Mouse (Mus musculus) cerebellum, postnatal 4 days (tissue): ENCODE results near the gene Gm9733.
"Not testable (repeated sequence)": the region's sequence is repeated elsewhere in the genome, so short reads cannot be mapped to it uniquely, and the experiment has no call there.

Experiments
- DNase-seq, 2 experiments: peaks; one replicate each; pipeline ENCODE4 v3.0.0; 2022; ENCODE audit warnings: low spot score in 2 of 2, mixed read lengths in 1 of 2

The Gm9733 gene

DNA sequence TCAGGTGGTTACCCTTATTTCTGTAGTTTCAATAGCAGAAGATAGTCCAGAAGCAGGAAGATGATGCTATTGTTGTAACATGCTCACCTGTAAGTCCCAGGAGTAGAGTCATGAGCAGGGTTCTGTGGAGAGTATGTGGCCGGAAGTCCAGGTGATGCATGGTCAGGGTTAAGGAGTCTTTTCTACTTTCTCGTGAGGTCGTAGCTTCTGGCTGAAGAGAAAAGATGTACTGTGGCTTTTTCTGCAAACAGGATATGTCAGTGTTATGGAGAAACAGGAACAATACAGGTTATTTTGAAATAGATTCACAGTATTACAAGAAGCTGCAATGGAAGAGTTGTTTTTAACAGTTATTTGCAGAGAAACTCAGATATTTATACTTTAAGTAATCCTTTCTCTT lies at the start of gene Gm9733:
TSS of gene Gm9733 (minus strand) at position 240 of the 400 bp plus-strand sequence.
- no peak for DNase-seq

DNA sequence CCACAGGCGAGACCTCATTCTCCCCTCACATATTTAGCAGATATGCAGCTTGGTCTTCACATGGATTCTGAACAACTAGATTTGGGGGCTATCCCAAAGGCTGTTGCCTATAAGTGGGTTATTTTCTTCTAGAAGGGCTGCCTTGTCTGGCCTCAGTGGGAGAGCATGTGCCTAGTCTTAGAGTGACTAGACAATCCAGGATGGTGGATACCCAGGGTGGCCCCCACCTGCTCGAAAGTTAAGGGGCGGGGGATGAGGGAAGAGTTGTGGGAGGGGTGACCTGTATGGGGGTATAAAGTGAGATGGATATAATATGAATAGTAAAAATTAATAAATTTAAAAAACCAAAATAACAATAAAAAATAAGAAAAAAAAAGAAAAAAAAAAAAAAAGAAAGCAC lies 23.6 kb upstream of the Gm9733 start:
- DNase-seq, result not testable (repeated sequence)

DNA sequence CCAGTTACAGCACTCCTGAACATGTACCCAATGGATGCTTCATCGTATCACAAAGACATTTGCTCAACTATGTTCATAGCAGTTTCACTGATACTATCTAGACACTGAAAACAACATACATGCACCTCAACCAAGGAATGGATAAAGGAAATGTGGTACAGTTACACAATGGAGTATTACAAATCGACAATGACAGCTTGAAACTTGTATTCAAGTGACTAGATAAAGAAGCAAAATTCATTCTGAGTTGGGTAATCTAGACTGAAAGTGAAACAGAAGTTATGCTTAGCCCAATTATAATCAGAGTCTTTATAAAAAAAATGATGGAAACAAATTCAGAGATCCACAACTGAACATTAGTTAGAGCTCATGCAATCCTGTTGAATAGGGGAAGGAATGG lies 18.2 kb upstream of the Gm9733 start:
- DNase-seq, result not testable (repeated sequence)

DNA sequence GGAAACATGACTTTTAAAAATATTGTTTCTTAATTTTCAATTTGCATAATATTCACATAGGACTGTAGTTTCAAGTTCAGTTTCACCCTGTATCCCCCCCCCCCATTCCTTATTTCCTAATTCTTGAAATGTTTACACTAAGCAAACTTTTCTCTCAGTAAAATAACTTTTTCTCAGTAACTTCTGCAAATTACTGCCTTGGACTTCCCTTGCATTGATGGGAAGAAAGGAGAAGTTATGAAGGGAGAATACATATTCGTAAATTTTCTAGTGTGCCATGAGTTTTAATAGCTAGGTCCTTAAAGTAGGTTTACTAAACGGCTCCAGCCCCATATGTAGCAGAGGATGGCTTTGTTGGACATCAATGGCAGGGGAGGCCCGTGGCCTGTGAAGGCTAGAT lies 13.5 kb upstream of the Gm9733 start:
- DNase-seq, result not testable (repeated sequence)

DNA sequence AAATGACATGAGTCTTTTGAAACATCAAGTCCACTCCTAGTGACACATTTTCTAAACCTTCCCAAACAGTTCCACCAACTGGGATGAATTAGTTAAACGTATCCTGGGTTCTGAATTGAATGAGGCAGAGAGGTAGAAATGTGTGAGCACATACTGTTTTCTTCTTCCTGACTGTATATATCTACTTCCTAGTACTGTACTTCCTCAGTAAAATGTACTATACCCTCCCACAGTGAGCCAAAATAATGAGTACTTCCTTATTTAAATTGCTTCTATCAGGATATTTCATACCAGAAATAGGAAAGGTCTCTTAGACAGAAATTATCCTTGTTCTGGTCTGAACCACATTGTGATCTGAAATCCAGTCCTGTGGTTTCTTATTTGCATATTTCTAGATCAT lies 8.2 kb upstream of the Gm9733 start:
- DNase-seq, result no peak

DNA sequence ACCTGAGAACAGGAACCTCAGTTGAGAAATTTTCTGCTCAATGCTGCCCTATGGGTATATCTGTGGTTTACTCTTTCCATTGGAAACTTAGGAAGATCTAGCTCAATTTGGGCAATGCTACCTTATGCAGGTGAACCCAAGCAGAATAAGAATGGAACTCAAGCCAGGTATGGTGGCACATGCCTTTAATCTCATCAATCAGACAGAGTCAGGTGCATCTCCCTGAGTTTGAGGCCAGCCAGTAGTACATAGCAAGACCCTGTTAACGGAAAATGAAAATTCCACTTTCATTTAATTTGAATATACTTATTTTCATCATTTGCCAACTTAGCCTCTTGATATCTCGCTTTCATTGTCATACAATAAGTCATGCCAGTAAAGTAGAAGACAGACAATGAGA lies 2.1 kb upstream of the Gm9733 start:
- DNase-seq, result no peak

DNA sequence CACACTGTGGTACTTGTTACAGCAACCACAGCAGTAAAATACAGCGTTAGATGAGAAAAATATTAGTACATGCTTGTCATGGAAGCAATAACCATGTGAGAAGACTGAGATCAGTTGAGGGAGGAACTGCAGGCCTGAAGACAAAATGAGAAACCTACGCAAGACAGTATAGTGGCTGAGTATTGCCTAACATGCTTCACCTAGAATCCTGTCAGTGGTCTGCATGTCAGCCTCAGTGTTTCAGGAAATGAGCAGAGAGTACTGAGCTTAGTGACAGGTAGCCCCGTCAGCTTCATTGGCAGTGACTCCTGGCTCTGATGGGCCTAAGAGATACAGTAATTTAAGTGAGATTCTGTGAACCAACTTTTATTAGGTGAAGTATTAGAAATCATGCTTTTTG lies 557 bp downstream of the Gm9733 start:
- no peak for DNase-seq

DNA sequence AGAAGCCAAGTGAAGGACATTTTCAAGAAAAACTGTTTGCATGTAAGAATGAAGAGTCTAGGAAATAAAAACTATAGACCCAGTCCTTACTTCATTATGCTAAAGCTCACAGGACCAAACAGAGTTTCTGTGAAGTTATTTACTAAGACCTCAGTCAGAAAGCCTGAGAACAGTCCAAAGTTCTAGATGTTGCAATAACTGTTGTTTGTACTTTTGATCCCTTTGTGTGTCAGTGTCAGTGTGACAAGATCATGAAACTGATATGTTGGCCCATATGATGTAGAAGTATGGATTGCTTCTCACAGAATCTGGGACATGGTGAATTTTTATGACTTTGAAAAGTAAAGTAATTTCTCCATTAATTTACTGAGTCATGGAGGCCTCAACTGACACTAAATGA lies 2.6 kb downstream of the Gm9733 start:
- DNase-seq, result no peak

DNA sequence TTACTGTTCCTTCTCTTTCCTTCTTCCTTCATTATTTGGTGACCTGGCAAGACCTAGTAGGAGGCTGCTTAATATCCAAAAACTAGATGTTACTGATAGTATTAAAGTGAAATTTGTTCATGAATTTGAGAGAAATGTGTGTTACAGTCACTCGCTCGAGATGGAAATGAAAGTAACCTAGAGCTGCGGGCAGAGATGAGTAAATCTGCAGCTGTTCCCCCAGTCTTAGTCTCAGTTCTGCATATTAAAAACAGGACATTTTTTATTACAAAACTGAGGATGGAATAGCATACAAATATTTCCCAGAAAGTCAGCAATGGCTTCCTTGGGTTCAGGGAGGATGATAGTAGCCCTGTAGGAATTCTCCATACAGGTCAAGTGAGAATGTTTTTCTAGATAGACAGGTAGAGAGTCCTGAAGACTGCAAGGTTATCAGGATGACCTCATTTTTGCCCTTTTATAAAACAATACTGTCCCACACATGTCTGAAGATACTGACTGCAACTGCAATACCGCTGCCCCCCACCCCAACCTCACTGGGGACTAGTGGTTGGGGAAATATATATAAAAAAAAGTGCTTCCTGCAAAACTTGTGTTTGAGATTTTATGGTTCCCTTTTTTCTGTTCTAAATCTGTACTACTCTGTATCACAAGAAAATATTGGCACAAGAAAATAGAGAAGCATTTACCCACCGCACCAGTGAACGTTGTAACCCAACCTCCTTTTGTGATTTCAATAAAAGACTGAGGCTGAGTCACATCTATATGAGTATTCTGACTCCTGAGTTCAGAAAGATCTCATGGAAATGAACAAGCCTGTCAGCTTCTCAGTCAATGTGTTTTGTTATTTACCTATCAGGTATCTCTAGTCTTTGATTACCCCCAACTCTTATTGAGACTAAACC lies 47.4 kb downstream of the Gm9733 start:
- no peak for DNase-seq

DNA sequence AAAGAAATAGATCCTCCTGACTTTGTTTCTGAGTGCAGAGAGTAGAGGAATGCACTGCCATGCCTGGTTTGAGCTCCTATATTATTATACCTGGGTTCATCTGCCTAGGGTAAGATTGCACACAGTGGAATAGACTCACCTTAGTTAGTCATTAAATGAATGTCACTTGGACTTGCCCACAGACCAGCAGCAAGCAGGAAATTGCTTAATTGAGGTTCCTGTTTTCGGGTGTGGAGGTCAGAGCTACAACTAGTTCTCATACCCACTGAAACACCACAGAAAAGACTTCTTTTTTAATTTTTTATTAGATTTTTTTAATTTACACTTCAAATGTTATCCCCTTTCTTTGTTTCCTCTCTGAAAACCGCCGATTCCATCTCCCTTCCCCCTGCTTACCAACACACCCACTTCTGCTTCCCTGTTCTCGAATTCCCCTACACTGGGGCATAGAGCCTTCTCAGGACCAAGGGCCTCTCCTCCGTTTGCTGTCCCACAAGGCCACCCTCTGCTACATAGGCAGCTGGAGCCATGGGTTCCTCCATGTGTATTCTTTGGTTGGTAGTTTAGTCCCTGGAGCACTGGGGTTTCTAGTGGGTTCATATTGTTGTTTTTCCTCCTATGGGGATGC lies 56.1 kb downstream of the Gm9733 start:
- no peak for DNase-seq

DNA sequence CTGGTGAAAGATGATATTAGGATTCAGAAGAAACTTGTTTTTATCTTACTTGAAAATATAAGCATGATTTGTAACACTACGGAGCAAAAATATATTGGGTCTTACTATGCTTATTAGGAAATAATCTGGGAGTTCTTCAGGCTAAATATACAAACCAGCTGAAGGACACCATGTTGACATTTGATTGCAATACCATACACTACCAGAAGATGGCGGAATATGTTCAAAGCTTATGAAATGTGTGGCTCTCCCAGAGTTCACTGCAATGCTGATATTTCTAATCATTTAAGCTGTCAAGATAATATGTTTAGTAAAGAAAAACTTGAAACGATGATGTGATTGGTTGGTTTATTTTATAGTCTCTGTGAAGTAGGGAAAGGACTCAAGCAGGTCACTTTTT lies 67.7 kb downstream of the Gm9733 start:
- DNase-seq, result no peak

DNA sequence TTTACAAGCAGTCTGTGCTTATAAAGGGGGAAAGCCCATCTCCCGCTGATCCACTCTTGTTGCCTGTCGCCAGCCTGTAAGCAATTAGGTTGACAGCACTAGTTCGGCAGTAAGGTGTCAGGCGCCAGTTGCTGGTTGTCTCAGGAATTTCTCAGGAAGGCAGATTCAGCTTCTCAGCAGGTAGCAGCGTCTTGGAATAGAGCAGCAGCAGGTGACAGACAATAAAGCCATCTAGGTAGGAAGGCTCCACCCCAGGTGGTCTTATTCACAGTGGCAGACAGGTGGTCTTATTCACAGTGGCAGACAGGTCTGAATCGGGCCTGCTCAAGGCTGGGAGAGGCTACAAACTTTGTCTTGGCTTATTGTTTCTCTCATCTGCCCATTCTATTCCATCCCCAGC lies 76.4 kb downstream of the Gm9733 start:
- DNase-seq, result no peak
